Mouse (Mus musculus) lung, postnatal 10 days (tissue): Measurements from ENCODE around the gene 4930442H23Rik.
A peak's percentile ranks its signal among the peaks of the same experiment; 100 is the strongest.
"Not testable (repeated sequence)": the region's sequence is repeated elsewhere in the genome, so short reads cannot be mapped to it uniquely, and the experiment has no call there.

ENCODE experiments used
- DNase-seq: peaks from one replicate; pipeline ENCODE4 v3.0.0; 2021

Gene 4930442H23Rik

DNA sequence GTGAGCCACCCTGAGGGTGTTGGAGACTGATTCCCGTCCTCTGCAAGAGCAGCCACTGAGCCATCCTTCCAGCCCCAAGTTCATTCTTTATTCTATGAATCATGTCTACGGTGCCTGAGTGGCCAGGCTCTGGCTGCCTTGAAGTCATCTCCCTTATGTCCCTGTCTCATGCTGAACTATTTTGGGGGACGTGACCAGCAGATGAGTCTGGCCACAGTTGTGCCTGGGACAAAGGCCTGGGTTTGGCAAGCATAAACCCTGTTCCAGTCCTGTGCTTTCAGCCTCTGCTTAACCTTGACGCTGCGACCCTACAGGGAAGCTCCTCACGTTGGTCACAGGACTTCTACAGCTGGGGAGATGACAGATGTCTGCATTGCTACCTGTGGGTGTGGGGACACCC, 13.7 kb upstream of the 4930442H23Rik start:
- no peak for DNase-seq

- no peak for DNase-seq
Measured at GRCm38 (mm10) chr10:81196470-81197065, 12.9 kb upstream of the 4930442H23Rik start.

- no peak for DNase-seq
Measured at GRCm38 (mm10) chr10:81195300-81195699, 11.7 kb upstream of the 4930442H23Rik start.

- DNase-seq: peak; percentile 74
Measured at GRCm38 (mm10) chr10:81193991-81194774, 10.5 kb upstream of the 4930442H23Rik start.

DNA sequence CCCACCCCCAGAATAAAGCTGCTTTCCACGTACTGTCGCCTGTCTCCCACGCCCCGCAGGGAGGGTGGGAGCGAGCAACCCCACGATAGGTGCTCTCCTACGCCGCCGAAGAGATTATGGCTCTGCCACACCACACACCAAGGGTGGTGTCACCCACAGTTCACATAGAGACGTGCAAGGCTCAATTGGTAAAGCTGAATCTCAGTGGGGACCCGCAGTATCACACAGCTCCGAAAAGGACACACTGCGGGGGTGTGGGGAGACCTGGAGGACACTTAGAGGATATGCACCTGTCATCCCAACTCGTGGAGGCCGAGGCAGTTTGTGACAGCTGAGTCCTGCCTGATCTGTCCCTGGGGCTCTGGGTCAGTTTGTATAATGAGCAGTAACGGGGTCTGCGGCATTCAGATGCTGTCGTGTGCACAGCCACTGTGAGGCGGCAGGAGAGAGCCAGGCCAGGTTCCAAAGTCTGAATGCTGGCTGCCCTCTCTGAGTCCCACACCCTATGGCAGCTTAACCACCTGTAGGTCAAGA, 9.4 kb upstream of the 4930442H23Rik start:
- no peak for DNase-seq

- peak; percentile 83 for DNase-seq
Measured at GRCm38 (mm10) chr10:81192270-81192967, 8.8 kb upstream of the 4930442H23Rik start.

GRCm38 (mm10) chr10:81191342-81191982, 7.8 kb upstream of the 4930442H23Rik start:
- DNase-seq: peak; percentile 56

DNA sequence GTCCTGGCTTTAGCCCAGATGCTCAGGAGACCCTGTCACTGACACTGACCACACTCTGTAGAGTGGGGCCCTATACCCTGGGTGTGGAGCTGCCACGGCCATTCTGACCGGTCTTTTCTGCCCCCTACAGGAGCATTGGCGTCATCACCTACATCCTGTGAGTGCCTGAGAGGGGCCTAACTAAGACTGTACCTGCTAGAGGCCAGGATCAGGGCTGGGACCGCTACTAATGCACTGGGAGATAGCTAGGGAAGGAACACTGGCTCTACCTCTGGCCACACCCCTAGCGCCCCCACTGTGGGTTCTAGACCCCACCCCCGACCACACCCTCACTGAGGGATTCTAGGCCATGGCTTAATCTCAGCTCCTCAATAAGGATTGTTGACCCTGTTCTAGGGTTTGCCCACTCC, 7.3 kb upstream of the 4930442H23Rik start:
- peak; percentile 51 for DNase-seq

DNA sequence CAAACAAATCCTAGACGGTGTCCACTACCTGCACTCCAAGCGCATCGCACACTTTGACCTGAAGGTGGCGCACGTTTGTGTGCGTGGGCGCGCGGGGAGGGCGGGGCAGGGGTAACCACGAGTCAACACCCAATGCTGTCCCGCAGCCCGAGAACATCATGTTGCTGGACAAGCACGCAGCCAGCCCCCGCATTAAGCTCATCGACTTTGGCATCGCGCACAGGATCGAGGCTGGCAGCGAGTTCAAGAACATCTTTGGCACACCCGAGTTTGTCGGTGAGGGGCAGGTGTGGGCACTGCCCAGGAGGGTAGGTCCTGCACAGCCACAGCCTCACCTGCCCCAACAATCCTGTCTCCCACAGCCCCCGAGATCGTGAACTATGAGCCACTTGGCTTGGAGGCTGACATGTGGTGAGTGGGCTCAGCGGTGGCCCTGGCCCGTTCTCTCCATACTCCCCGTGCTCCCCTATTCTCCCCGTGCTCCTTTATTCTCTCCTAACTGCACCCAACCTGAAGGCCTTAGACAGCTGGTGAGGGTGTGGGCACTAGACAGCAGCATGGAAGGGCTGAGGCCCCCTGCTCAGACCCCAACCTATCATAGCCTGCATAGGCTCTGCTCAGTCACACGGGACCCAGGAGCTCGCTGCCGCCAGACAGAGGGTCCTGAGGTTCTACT, 6.7 kb upstream of the 4930442H23Rik start:
- DNase-seq: peak; percentile 57

- DNase-seq: no peak
Measured at GRCm38 (mm10) chr10:81189821-81190220, 6.2 kb upstream of the 4930442H23Rik start.

DNA sequence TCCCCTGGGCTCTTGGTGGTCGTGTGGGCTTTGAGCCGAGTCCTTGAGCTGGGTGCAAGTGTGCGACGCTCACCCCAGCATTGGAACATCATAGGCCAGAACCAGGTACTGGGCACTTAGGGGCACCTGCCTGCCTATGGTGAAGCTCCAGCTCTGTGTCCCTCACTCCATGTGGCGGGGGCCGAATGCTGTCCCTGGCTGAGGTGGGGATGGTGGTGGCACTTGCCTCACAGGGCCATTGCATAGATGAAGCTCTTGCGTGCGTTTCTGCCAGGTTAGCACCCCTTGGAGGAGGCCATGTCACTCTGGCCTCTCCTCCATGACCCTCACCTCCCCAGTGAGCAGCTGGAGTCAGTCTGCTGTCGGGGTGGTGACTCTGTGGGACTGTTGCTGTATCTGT, 3.5 kb upstream of the 4930442H23Rik start:
- no peak for DNase-seq

- DNase-seq: peak; percentile 86
Measured at GRCm38 (mm10) chr10:81184765-81185164, 1.1 kb upstream of the 4930442H23Rik start.

- peak; percentile 98 for DNase-seq
Measured at GRCm38 (mm10) chr10:81182336-81183333, 1.0 kb downstream of the 4930442H23Rik start, which contains the start of gene Dapk3. Gene Dapk3 (plus strand): TSS chr10:81183005.

GRCm38 (mm10) chr10:81181860-81182259, 1.8 kb downstream of the 4930442H23Rik start:
- not testable (repeated sequence) for DNase-seq

- DNase-seq: no peak
Measured at GRCm38 (mm10) chr10:81180946-81181345, 2.7 kb downstream of the 4930442H23Rik start.

DNA sequence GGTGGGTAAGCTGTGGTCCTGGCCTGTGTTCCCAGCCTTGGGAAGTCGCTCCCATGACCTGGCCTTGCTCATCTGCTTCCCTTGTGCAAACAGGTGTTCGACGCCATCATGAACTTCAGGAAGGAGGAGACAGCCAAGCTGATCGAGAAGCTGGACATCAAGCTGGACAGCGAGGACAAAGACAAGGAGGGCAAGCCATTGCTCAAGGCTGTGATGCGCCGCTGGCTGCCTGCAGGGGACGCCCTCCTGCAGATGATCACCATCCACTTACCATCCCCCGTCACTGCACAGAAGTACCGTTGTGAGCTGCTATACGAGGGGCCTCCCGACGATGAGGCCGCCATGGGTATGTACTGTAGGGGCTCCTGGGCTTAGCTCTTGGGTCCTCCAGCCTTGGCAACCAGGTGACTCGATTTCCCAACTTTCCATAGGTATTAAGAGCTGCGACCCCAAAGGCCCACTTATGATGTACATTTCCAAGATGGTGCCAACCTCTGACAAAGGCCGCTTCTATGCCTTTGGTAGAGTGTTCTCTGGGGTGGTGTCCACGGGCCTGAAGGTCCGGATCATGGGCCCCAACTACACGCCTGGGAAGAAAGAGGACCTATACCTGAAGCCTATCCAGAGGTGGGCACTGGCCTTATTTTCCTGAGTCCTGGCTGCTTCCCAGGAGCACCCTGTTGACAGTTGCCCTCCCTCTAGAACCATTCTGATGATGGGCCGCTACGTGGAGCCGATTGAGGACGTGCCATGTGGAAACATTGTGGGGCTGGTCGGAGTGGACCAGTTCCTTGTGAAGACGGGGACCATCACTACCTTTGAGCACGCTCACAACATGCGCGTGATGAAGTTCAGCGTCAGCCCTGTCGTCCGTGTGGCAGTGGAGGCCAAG, 4.0 kb downstream of the 4930442H23Rik start:
- DNase-seq: no peak

GRCm38 (mm10) chr10:81178927-81179326, 4.7 kb downstream of the 4930442H23Rik start:
- DNase-seq: no peak

DNA sequence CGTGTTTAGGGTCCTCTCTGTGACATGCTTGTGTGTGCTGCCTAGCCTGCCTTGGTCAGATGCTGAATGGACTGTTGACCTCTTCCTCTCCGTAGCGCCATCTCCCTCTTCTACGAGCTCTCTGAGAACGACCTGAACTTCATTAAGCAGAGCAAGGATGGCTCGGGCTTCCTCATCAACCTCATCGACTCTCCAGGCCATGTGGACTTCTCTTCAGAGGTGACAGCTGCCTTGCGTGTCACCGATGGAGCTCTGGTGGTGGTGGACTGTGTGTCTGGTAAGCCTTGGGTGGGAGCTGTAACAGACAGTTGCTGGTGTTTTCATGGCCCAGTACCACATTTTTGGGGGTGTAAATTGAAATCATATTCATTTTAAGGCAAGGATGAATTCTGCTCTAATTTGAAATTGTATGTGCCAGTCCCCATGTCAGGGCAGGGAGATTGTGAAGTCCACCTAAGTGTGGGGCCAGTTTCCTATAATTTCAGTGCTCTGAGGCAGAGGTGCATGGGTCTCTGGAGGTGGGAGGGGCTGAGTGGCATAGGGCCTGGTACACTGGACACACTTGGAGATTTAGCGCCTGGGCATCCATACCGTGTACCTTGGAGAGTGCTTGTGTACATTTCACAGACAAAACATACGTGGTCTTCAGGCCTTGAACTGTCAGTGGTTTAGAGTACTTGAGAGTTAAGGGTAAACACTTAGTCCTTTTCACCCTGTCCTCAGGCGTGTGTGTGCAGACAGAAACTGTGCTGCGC, 5.5 kb downstream of the 4930442H23Rik start:
- no peak for DNase-seq

GRCm38 (mm10) chr10:81177491-81177925, 6.1 kb downstream of the 4930442H23Rik start:
- DNase-seq: no peak
